Mouse (Mus musculus) lung, postnatal 0 days (tissue): Measurements from ENCODE around the gene Serpina9.

Source experiments
- CTCF ChIP-seq: IDR thresholded peaks from 2 replicates; pipeline ENCODE4 v1.5.1; 2016; ENCODE audit warnings: antibody characterized with exemption, mild to moderate bottlenecking
- EP300 ChIP-seq: IDR thresholded peaks from 2 replicates; pipeline ENCODE4 v1.6.1; 2016; ENCODE audit warnings: antibody characterized with exemption, mild to moderate bottlenecking, control low read depth

GRCm38 (mm10) chr12:103981646-103982360 is 31.8 kb downstream of the Serpina9 start:
- TF ChIP-seq CTCF (no peak), EP300 (no peak)
